Mouse (Mus musculus) lung, postnatal 0 days (tissue): ENCODE measurements around the gene Ppp1r26.

Experiments
- CTCF ChIP-seq: IDR thresholded peaks from 2 replicates; pipeline ENCODE4 v1.5.1; 2016; ENCODE audit warnings: antibody characterized with exemption, mild to moderate bottlenecking
- EP300 ChIP-seq: IDR thresholded peaks from 2 replicates; pipeline ENCODE4 v1.6.1; 2016; ENCODE audit warnings: antibody characterized with exemption, mild to moderate bottlenecking, control low read depth

DNA sequence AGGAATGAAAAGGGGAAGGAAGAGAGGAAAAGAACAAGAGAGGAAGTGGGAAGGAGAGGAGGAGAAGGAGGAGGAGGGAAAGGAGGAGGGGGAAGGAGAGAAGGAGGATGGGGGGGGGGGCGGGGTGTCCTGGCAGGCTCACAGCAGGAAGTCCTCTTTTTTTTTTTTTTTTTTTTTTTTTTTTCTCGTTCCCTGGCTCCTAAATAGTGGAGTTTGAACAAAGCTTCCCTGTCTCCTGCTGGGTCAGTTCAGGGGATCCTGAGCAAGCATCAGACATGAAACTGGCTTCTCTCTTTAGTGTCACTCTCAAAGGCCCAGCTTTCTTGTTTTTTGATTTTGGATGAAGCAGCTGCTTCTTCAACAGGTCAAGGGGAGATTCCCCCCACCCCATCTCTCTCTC is 13.1 kb upstream of the Ppp1r26 start:
- TF ChIP-seq CTCF (no peak), EP300 (no peak)
